Mouse (Mus musculus) midbrain, embryonic 11.5 days (tissue): ENCODE data around the gene Fosl1. TPM values are rescaled to one million over a fixed set of nuclear protein-coding genes. Genes with fewer than 3 reads are reported as not detected.

Experiments used
- ATAC-seq: fragments of 200-750 bp; cut with Nextera tagmentation; 2 replicates; pipeline ENCODE4 v1.8.0; 2017; ENCODE audit warnings: moderate TSS enrichment, moderate library complexity; ENCODE audit not compliant: low FRiP score
- DNase-seq: peaks from one replicate; pipeline ENCODE4 v3.0.0; 2015; ENCODE audit warnings: low spot score; ENCODE audit errors: missing footprints
- H3K27ac ChIP-seq: fragments of 300-500 bp; sonication (generic); 2 replicates; pipeline ENCODE4 v1.5.1; 2014; ENCODE audit warnings: low read depth, low read length
- H3K27me3 ChIP-seq: fragments of 300-500 bp; sonication (generic); 2 replicates; pipeline ENCODE4 v1.6.1; 2014; ENCODE audit warnings: mild to moderate bottlenecking, low read length, moderate library complexity, mixed read lengths; ENCODE audit not compliant: control insufficient read depth, insufficient read depth
- H3K36me3 ChIP-seq: fragments of 300-500 bp; sonication (generic); 2 replicates; pipeline ENCODE4 v1.6.1; 2014; ENCODE audit warnings: mild to moderate bottlenecking, low read length, moderate library complexity, mixed read lengths; ENCODE audit not compliant: control insufficient read depth, insufficient read depth
- H3K4me1 ChIP-seq: fragments of 300-500 bp; sonication (generic); 2 replicates; pipeline ENCODE4 v1.6.1; 2014; ENCODE audit warnings: low read length; ENCODE audit not compliant: control insufficient read depth, insufficient read depth
- H3K4me2 ChIP-seq: fragments of 300-500 bp; sonication (generic); 2 replicates; pipeline ENCODE4 v1.6.1; 2014; ENCODE audit warnings: mild to moderate bottlenecking, moderate library complexity
- H3K4me3 ChIP-seq: fragments of 300-500 bp; sonication (generic); 2 replicates; pipeline ENCODE4 v1.5.1; 2014; ENCODE audit warnings: low read depth, low read length
- H3K9ac ChIP-seq: fragments of 300-500 bp; sonication (generic); 2 replicates; pipeline ENCODE4 v1.6.1; 2014; ENCODE audit warnings: low read length
- H3K9me3 ChIP-seq: fragments of 300-500 bp; sonication (generic); 2 replicates; pipeline ENCODE4 v1.6.1; 2016; ENCODE audit warnings: low read length; ENCODE audit not compliant: control insufficient read depth
- WGBS: fragments of 180-500 bp; shearing (Covaris S2); extraction: QIAGEN DNeasy Blood & Tissue Kit; methylation state at CpG from one replicate; pipeline ENCODE4 v1.1.7; 2014; 5-methylcytosine and 5-hydroxymethylcytosine counted together
- polyA plus RNA-seq: library from polyadenylated mRNA; unstranded; fragments of >200 nt; fragmentation: Nextera tagmentation; extraction: Ambion mirVana; gene quantifications from 2 replicates; pipeline ENCODE4 v1.2.1, GENCODE M21; 2014

Fosl1 gene
- polyA plus RNA-seq, 1 experiment from 2014 or later, result not detected

GRCm38 (mm10) chr19:5480016-5480415 lies 32.7 kb downstream of the Fosl1 start:
- H3K27ac ChIP-seq, result no peak overlapping the region
- no peak overlapping the region for H3K4me3 ChIP-seq
- no peak for DNase-seq
- H3K9me3 ChIP-seq, result no peaks in the 10 kb centered on the region
- peaks cover 5% of the 10 kb centered on the region for H3K4me1 ChIP-seq
- H3K9ac ChIP-seq, result no peak overlapping the region
- no peaks in the 10 kb centered on the region for H3K27me3 ChIP-seq
- no peaks in the 10 kb centered on the region; the same call in none of the 2 replicates for H3K36me3 ChIP-seq
- ATAC-seq, result no peak
- H3K4me2 ChIP-seq, result no peak overlapping the region
- 94% methylated on average over 10 of the region's 10 CpGs for WGBS

DNA sequence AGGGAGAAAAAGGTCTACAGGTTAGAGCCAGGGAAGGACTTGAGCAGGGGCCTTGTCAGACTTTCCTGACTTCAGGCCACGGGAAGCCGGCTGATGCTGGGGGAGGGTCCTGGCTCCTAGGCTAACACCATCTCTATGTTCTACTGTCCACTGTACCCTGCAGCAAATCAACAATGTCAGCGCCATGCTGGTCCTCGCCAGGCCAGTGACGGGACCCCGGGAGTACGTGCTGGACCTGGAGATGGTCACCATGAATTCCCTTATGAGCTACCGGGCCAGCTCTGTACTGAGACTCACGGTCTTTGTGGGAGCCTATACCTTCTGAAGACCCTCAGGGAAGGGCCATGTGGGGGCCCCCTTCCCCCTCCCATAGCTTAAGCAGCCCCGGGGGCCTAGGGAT lies 34.1 kb downstream of the Fosl1 start:
- H3K9me3 ChIP-seq, result no peaks in the 10 kb centered on the region
- no peaks in the 10 kb centered on the region for H3K27me3 ChIP-seq
- no peak overlapping the region for H3K4me3 ChIP-seq
- no peak overlapping the region for H3K9ac ChIP-seq
- H3K4me1 ChIP-seq, result no peaks in the 10 kb centered on the region
- ATAC-seq, result no peak
- WGBS, result 89% methylated on average over 10 of the region's 10 CpGs
- no peak overlapping the region for H3K27ac ChIP-seq
- no peak overlapping the region for H3K4me2 ChIP-seq
- DNase-seq, result no peak
- H3K36me3 ChIP-seq, result no peaks in the 10 kb centered on the region; the same call in none of the 2 replicates

GRCm38 (mm10) chr19:5483386-5484359 lies 36.3 kb downstream of the Fosl1 start:
- Histone ChIP-seq H3K9me3 (no peaks in the 10 kb centered on the region), H3K4me3 (no peak overlapping the region), H3K27ac (no peak overlapping the region), H3K9ac (no peak overlapping the region), H3K4me1 (peaks cover 12% of the 10 kb centered on the region), H3K36me3 (no peaks in the 10 kb centered on the region; the same call in none of the 2 replicates), H3K27me3 (no peaks in the 10 kb centered on the region), H3K4me2 (no peak overlapping the region)
- DNase-seq (no peak), ATAC-seq (no peak)
- 90% methylated on average over 19 of the region's 19 CpGs for WGBS

DNA sequence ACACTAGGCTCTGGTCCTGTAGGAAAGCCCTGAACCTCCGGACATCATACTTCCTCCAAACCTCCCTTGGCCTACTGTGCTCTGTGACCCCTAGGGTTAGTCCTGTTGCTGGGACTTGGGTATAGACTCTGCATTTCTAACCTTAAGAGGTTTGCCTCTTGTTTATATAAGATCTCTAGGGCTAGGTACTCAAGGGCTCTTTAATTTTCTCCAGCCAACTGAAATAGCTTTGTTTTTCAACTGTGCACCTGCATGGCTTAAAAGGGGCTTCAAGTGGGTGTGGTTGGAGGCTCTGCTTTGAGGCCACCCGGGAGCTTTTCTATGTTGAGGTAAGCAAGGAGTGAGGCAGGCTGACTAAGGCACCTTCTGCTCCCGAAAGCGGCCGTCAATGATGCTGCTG lies 37.1 kb downstream of the Fosl1 start:
- H3K36me3 ChIP-seq, result no peaks in the 10 kb centered on the region; the same call in none of the 2 replicates

DNA sequence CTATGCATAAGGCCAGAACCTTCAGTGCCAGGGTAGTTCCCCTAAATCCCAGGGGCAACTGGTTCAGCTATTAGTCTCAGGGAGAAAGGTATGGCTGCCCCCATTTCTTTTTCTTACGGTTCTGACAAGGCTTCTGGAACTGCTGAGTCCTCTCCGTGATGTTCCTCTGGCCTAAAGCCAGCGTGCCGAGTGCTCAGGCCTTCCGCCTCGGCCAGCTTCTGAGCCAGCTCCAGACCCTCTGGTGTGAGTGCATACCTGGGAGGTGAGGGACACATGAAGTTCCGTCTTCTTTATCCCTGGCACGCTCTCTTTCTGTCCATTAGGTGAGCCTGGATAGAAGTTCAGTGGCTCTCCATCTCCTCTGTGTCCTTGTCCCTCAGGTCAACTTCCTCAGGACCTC lies 38.0 kb downstream of the Fosl1 start:
- no peaks in the 10 kb centered on the region; the same call in none of the 2 replicates for H3K36me3 ChIP-seq
- H3K27ac ChIP-seq, result no peak overlapping the region
- H3K4me3 ChIP-seq, result no peak overlapping the region
- H3K9ac ChIP-seq, result no peak overlapping the region
- H3K9me3 ChIP-seq, result no peaks in the 10 kb centered on the region
- no peaks in the 10 kb centered on the region for H3K27me3 ChIP-seq
- WGBS, result 95% methylated on average over 8 of the region's 8 CpGs
- peaks cover 20% of the 10 kb centered on the region for H3K4me1 ChIP-seq
- no peak overlapping the region for H3K4me2 ChIP-seq
- ATAC-seq (no peak), DNase-seq (no peak)

More for the DNA sequence above, 37.1 kb downstream of the Fosl1 start:
- DNase-seq, result no peak
- WGBS, result 88% methylated on average over 5 of the region's 5 CpGs
- Histone ChIP-seq H3K27ac (no peak overlapping the region), H3K9ac (no peak overlapping the region), H3K4me2 (no peak overlapping the region), H3K4me1 (peaks cover 15% of the 10 kb centered on the region), H3K9me3 (no peaks in the 10 kb centered on the region), H3K27me3 (no peaks in the 10 kb centered on the region), H3K4me3 (no peak overlapping the region)
- no peak for ATAC-seq

DNA sequence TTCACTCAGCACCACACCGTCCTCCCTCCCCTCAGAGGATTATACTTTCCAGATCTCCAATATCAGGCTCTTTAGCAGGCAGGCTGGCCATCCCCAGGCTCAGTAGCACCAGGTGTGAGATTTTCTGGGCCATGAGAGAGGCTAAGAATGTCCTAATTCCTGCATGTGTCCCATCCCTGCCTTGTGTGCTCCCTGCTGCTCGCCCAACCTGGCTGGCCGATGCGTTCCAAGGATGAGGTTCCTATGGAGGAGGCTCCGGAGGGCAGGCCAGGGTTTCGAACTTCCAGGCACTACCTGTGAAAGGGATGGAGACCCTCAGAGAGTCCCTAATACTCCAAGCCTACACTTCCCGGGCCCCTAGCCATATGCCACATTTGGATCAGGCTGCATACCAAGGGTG lies 38.5 kb downstream of the Fosl1 start:
- H3K27ac ChIP-seq, result no peak overlapping the region
- DNase-seq (no peak), ATAC-seq (no peak)
- 91% methylated on average over 7 of the region's 7 CpGs for WGBS
- peaks cover 20% of the 10 kb centered on the region for H3K4me1 ChIP-seq
- no peak overlapping the region for H3K4me3 ChIP-seq
- H3K9ac ChIP-seq, result no peak overlapping the region; the same call in 1 of the 2 replicates
- no peaks in the 10 kb centered on the region; the same call in none of the 2 replicates for H3K36me3 ChIP-seq
- H3K4me2 ChIP-seq, result no peak overlapping the region
- no peaks in the 10 kb centered on the region for H3K27me3 ChIP-seq
- H3K9me3 ChIP-seq, result no peaks in the 10 kb centered on the region

- Histone ChIP-seq H3K27ac (no peak overlapping the region), H3K36me3 (no peaks in the 10 kb centered on the region; the same call in none of the 2 replicates), H3K4me2 (no peak overlapping the region), H3K4me3 (no peak overlapping the region), H3K4me1 (peaks cover 20% of the 10 kb centered on the region), H3K27me3 (no peaks in the 10 kb centered on the region), H3K9ac (no peak overlapping the region; the same call in 1 of the 2 replicates), H3K9me3 (no peaks in the 10 kb centered on the region)
- 89% methylated on average over 8 of the region's 8 CpGs for WGBS
- no peak for DNase-seq
- no peak for ATAC-seq
Observed at GRCm38 (mm10) chr19:5486286-5486685, 38.9 kb downstream of the Fosl1 start.

GRCm38 (mm10) chr19:5486771-5487170 lies 39.4 kb downstream of the Fosl1 start:
- no peak for DNase-seq
- Histone ChIP-seq H3K9me3 (no peaks in the 10 kb centered on the region), H3K9ac (no peak overlapping the region), H3K4me1 (peaks cover 24% of the 10 kb centered on the region), H3K36me3 (no peaks in the 10 kb centered on the region; the same call in none of the 2 replicates), H3K4me3 (no peak overlapping the region), H3K27me3 (no peaks in the 10 kb centered on the region), H3K4me2 (no peak overlapping the region), H3K27ac (no peak overlapping the region)
- WGBS, result 93% methylated on average over 4 of the region's 4 CpGs
- no peak for ATAC-seq
